9 mouse cellular contexts compared by ENCODE assay signal in genomic region chr8:4252116-4252760, GRCm38 (mm10). TPM values are rescaled to one million over a fixed set of nuclear protein-coding genes. Genes with fewer than 3 reads are reported as not detected.
DNase-seq lines count a peak whose midpoint lies in the region; ATAC-seq and TF ChIP-seq lines count a peak whose summit lies in the region.
"Had no signal": no experiment of that assay in that cellular context is flagged by ENCODE, and none has a peak within 500 bp of the region (broad histone marks: within the 10 kb centered on the region; RNA-seq: fewer than 3 reads in every experiment).

No protein-coding gene starts in this region.

- peak overlapping the region; percentile 95 for H3K4me3 ChIP-seq in heart, embryonic 12.5 days
- H3K4me3 ChIP-seq in G1E (ENCODE audit: low read depth, low read length), result peak overlapping the region; percentile 82
- peak overlapping the region; percentile 92 for H3K4me3 ChIP-seq in hindbrain, embryonic 10.5 days
- H3K4me3 ChIP-seq in midbrain, embryonic 12.5 days, result peak overlapping the region; percentile 94

- intact Hi-C loops in heart, postnatal 36 days (cut with DNase I), result loop anchor here (2.0 to 10.0 kb wide), 8 partner anchors 13 to 737 kb away; partner anchors contain the start of genes Evi5l, Gm49320, Map2k7 and Pcp2

- ATAC-seq in heart, embryonic 12.5 days (ENCODE audit: insufficient number of reproducible peaks, low FRiP score), result no peak
- no peak for ATAC-seq in G1E (ENCODE audit: extremely low read depth, insufficient number of reproducible peaks, low FRiP score, poor library complexity, severe bottlenecking)
- ATAC-seq in midbrain, embryonic 12.5 days (ENCODE audit: low FRiP score, low read depth), result 0 out of 2 replicates have a peak, but pooled peaks have one; percentile 0

- DNase-seq in heart, postnatal 36 days, result no peak
- DNase-seq in G1E (ENCODE audit: low spot score), result no peak
- DNase-seq in hindbrain, embryonic 10.5 days (ENCODE audit: low spot score), result no peak
- no peak for DNase-seq in c-Kit-positive CD71-positive TER-119-positive erythroid progenitor cells, embryonic 14.5 days (ENCODE audit: low spot score)
- DNase-seq in adrenal gland, postnatal 10 days, result no peak
- no peak for DNase-seq in frontal cortex, adult 2 months (ENCODE audit: extremely low spot score in 1 of 2, low spot score in 1 of 2)

- peak overlapping the region; percentile 91 for H3K9ac ChIP-seq in heart, embryonic 12.5 days
- H3K9ac ChIP-seq in midbrain, embryonic 12.5 days (replicated peaks), result peak overlapping the region; percentile 90

- peak overlapping the region; percentile 87 for H3K4me2 ChIP-seq in heart, embryonic 12.5 days
- peak overlapping the region; percentile 73 for H3K4me2 ChIP-seq in midbrain, embryonic 12.5 days (replicated peaks)

- no peaks in the 10 kb centered on the region for H3K27me3 ChIP-seq in heart, embryonic 12.5 days (replicated peaks)
- no peaks in the 10 kb centered on the region for H3K27me3 ChIP-seq in G1E (ENCODE audit: insufficient read depth, low read length)
- H3K27me3 ChIP-seq in hindbrain, embryonic 10.5 days (ENCODE audit: insufficient read depth, poor library complexity, severe bottlenecking), result peaks cover 31% of the 10 kb centered on the region
- peaks cover 20% of the 10 kb centered on the region for H3K27me3 ChIP-seq in midbrain, embryonic 12.5 days

- TF ChIP-seq CTCF in G1E (IDR thresholded peaks at IDR 0.05; ENCODE audit: low read depth, low read length), result no peak

- 41% methylated on average over 8 of the region's 8 CpGs for WGBS in heart, embryonic 12.5 days
- 51% methylated on average over 8 of the region's 8 CpGs for WGBS in hindbrain, embryonic 10.5 days
- WGBS in midbrain, embryonic 12.5 days, result 48% methylated on average over 8 of the region's 8 CpGs

- no peak overlapping the region for H3K27ac ChIP-seq in heart, embryonic 12.5 days (ENCODE audit: poor library complexity, severe bottlenecking)
- peak overlapping the region; percentile 95 for H3K27ac ChIP-seq in hindbrain, embryonic 10.5 days
- H3K27ac ChIP-seq in midbrain, embryonic 12.5 days (replicated peaks), result peak overlapping the region; percentile 92

- peaks cover 39% of the 10 kb centered on the region for H3K36me3 ChIP-seq in heart, embryonic 12.5 days
- peaks cover 74% of the 10 kb centered on the region for H3K36me3 ChIP-seq in G1E (replicated peaks)
- peaks cover 59% of the 10 kb centered on the region for H3K36me3 ChIP-seq in hindbrain, embryonic 10.5 days
- H3K36me3 ChIP-seq in midbrain, embryonic 12.5 days, result peaks cover 41% of the 10 kb centered on the region

- no peaks in the 10 kb centered on the region for H3K9me3 ChIP-seq in heart, embryonic 12.5 days (replicated peaks)
- H3K9me3 ChIP-seq in G1E (replicated peaks), result no peaks in the 10 kb centered on the region
- H3K9me3 ChIP-seq in hindbrain, embryonic 10.5 days, result no peaks in the 10 kb centered on the region
- H3K9me3 ChIP-seq in midbrain, embryonic 12.5 days, result no peaks in the 10 kb centered on the region

- H3K4me1 ChIP-seq in heart, embryonic 12.5 days (replicated peaks), result peaks cover 45% of the 10 kb centered on the region
- peaks cover 25% of the 10 kb centered on the region for H3K4me1 ChIP-seq in G1E (ENCODE audit: insufficient read depth, low read depth, low read length)
- H3K4me1 ChIP-seq in hindbrain, embryonic 10.5 days (replicated peaks), result peaks cover 53% of the 10 kb centered on the region
- H3K4me1 ChIP-seq in midbrain, embryonic 12.5 days, result peaks cover 44% of the 10 kb centered on the region

RNA-seq across cellular contexts. Expression of gene Snapc2, which starts 0.6 kb away (rescaled TPM):
- 41.0 and 41.5 TPM in 2 replicates for polyA plus RNA-seq in heart, embryonic 12.5 days (2016; fragmentation: Nextera tagmentation; extraction: Ambion mirVana)
- 10 to 100 TPM; 15.6 to 16.4 TPM for total RNA-seq in heart, postnatal 36 days (2021)
- total RNA-seq in G1E (2014; fragmentation: Nextera tagmentation), result 10.6 and 10.9 TPM in 2 replicates
- 9.1 and 13.5 TPM in 2 replicates for total RNA-seq in G1E (2017)
- polyA plus RNA-seq in G1E (2012), result 49.5 and 66.0 TPM in 2 replicates
- 62.1 and 69.8 TPM in 2 replicates for polyA plus RNA-seq in hindbrain, embryonic 10.5 days (2016; fragmentation: Nextera tagmentation; extraction: Ambion mirVana)
- polyA plus RNA-seq in midbrain, embryonic 12.5 days (2016; fragmentation: Nextera tagmentation; extraction: Ambion mirVana), result 61.9 and 63.0 TPM in 2 replicates
- total RNA-seq in adrenal gland, postnatal 10 days (2021), result 10 to 100 TPM; 21.7 to 24.4 TPM
- 45.3 and 48.2 TPM in 2 replicates for polyA plus RNA-seq in frontal cortex, adult 2 months (2012; rRNA removed)

RNA-seq across cellular contexts. Expression of gene Tgfbr3l, which starts 4.2 kb away (rescaled TPM):
- 3.1 and 4.6 TPM in 2 replicates for polyA plus RNA-seq in heart, embryonic 12.5 days (2016; fragmentation: Nextera tagmentation; extraction: Ambion mirVana)
- 1 to 10 TPM; 2.5 to 3.9 TPM for total RNA-seq in heart, postnatal 36 days (2021)
- total RNA-seq in G1E (2014; fragmentation: Nextera tagmentation), result 20.1 and 21.3 TPM in 2 replicates
- 2.8 and 4.5 TPM in 2 replicates for total RNA-seq in G1E (2017)
- 34.8 and 35.0 TPM in 2 replicates for polyA plus RNA-seq in G1E (2012)
- 2.4 and 3.7 TPM in 2 replicates for polyA plus RNA-seq in hindbrain, embryonic 10.5 days (2016; fragmentation: Nextera tagmentation; extraction: Ambion mirVana)
- polyA plus RNA-seq in midbrain, embryonic 12.5 days (2016; fragmentation: Nextera tagmentation; extraction: Ambion mirVana), result 5.0 and 5.3 TPM in 2 replicates
- total RNA-seq in adrenal gland, postnatal 10 days (2021), result 10 to 100 TPM; 10.5 to 20.2 TPM
- 37.1 and 54.6 TPM in 2 replicates for polyA plus RNA-seq in frontal cortex, adult 2 months (2012; rRNA removed)

RNA-seq across cellular contexts. Expression of gene Ctxn1, which starts 6.8 kb away (rescaled TPM):
- polyA plus RNA-seq in heart, embryonic 12.5 days (2016; fragmentation: Nextera tagmentation; extraction: Ambion mirVana), result 36.1 and 36.2 TPM in 2 replicates
- total RNA-seq in heart, postnatal 36 days (2021), result under 1 TPM; 0.57 to 0.97 TPM
- total RNA-seq in G1E (2014; fragmentation: Nextera tagmentation), result 2.1 TPM in 1 of 2 replicates, not detected in the other
- 0.11 and 0.29 TPM in 2 replicates for total RNA-seq in G1E (2017)
- 1.6 and 2.0 TPM in 2 replicates for polyA plus RNA-seq in G1E (2012)
- 133 and 197 TPM in 2 replicates for polyA plus RNA-seq in hindbrain, embryonic 10.5 days (2016; fragmentation: Nextera tagmentation; extraction: Ambion mirVana)
- polyA plus RNA-seq in midbrain, embryonic 12.5 days (2016; fragmentation: Nextera tagmentation; extraction: Ambion mirVana), result 170 TPM in 2 replicates
- total RNA-seq in adrenal gland, postnatal 10 days (2021), result 10 to 100 TPM; 11.0 to 14.7 TPM
- polyA plus RNA-seq in frontal cortex, adult 2 months (2012; rRNA removed), result 883 and 1,085 TPM in 2 replicates

RNA-seq across cellular contexts. Expression of gene Gm49320, which starts 13.6 kb away (rescaled TPM):
- polyA plus RNA-seq in heart, embryonic 12.5 days (2016; fragmentation: Nextera tagmentation; extraction: Ambion mirVana), result 0.58 TPM in 1 of 2 replicates, not detected in the other
- under 1 TPM in 1 of 2 experiments, not detected in 1; 0.44 TPM for total RNA-seq in heart, postnatal 36 days (2021)
- 3.8 and 7.0 TPM in 2 replicates for total RNA-seq in G1E (2014; fragmentation: Nextera tagmentation)
- 0.23 TPM in 1 of 2 replicates, not detected in the other for total RNA-seq in G1E (2017)
- polyA plus RNA-seq in G1E (2012), result 0.24 and 2.3 TPM in 2 replicates
- polyA plus RNA-seq in hindbrain, embryonic 10.5 days (2016; fragmentation: Nextera tagmentation; extraction: Ambion mirVana), result 0.68 and 1.8 TPM in 2 replicates
- 1.5 and 1.6 TPM in 2 replicates for polyA plus RNA-seq in midbrain, embryonic 12.5 days (2016; fragmentation: Nextera tagmentation; extraction: Ambion mirVana)
- 1 to 10 TPM in 1 of 2 experiments, not detected in 1; 2.4 TPM for total RNA-seq in adrenal gland, postnatal 10 days (2021)
- 6.1 and 6.3 TPM in 2 replicates for polyA plus RNA-seq in frontal cortex, adult 2 months (2012; rRNA removed)
- total RNA-seq: hematopoietic stem cell, adult 5-6 weeks had no signal

RNA-seq across cellular contexts. Expression of gene Map2k7, which starts 13.7 kb away (rescaled TPM):
- 28.7 and 32.2 TPM in 2 replicates for polyA plus RNA-seq in heart, embryonic 12.5 days (2016; fragmentation: Nextera tagmentation; extraction: Ambion mirVana)
- total RNA-seq in heart, postnatal 36 days (2021), result 10 to 100 TPM; 79.7 to 80.8 TPM
- total RNA-seq in G1E (2014; fragmentation: Nextera tagmentation), result 35.3 and 42.2 TPM in 2 replicates
- 32.1 and 34.4 TPM in 2 replicates for total RNA-seq in G1E (2017)
- polyA plus RNA-seq in G1E (2012), result 151 and 153 TPM in 2 replicates
- polyA plus RNA-seq in hindbrain, embryonic 10.5 days (2016; fragmentation: Nextera tagmentation; extraction: Ambion mirVana), result 34.7 and 39.4 TPM in 2 replicates
- 45.1 and 48.4 TPM in 2 replicates for polyA plus RNA-seq in midbrain, embryonic 12.5 days (2016; fragmentation: Nextera tagmentation; extraction: Ambion mirVana)
- total RNA-seq in adrenal gland, postnatal 10 days (2021), result 10 to 100 TPM; 78.2 to 79.0 TPM
- 67.1 and 68.3 TPM in 2 replicates for polyA plus RNA-seq in frontal cortex, adult 2 months (2012; rRNA removed)

Comparison
In these comparisons a context has a peak if more than half of its experiments do, and no peak if none do; other contexts are left out.
1. RNA of gene Ctxn1, which starts 6.8 kb away (polyA plus RNA-seq): 883 to 1,085 TPM in frontal cortex, adult 2 months, 133 to 197 TPM in hindbrain, embryonic 10.5 days, 170 TPM in midbrain, embryonic 12.5 days and 36.1 to 36.2 TPM in heart, embryonic 12.5 days; 1.6 to 2.0 TPM in G1E; every median in the first group is over 10 times any median in the second.
2. Peak in every context shown above with its lines, with median percentiles within 50 percentile points of each other: H3K4me3 ChIP-seq.